Mouse (Mus musculus) thymus, adult 2 months (tissue): ENCODE results near the gene Efhb.

Experiments
- CTCF ChIP-seq: fragments of 200-500 bp; IDR thresholded peaks from 2 replicates; pipeline ENCODE4 v1.5.1; 2012; ENCODE audit warnings: mild to moderate bottlenecking, control low read depth, low read length, moderate library complexity, borderline replicate concordance; ENCODE audit not compliant: control insufficient read depth, poor library complexity, insufficient read depth; ENCODE audit errors: extremely low read depth
- POLR2A ChIP-seq: fragments of 200-500 bp; IDR thresholded peaks from 2 replicates; pipeline ENCODE4 v1.6.1; 2012; ENCODE audit warnings: mild to moderate bottlenecking, low read length, control low read depth, moderate library complexity; ENCODE audit not compliant: control insufficient read depth, poor library complexity, insufficient read depth; ENCODE audit errors: extremely low read depth

- TF ChIP-seq CTCF (no peak), POLR2A (no peak)
Measured at GRCm38 (mm10) chr17:53489007-53489378, 25.9 kb upstream of the Efhb start.
